Comparison of ENCODE assay signal across 8 mouse cellular contexts in genomic region chr2:73596786-73597185, GRCm38 (mm10). TPM values are rescaled to one million over a fixed set of nuclear protein-coding genes. Genes with fewer than 3 reads are reported as not detected.
DNase-seq lines count a peak whose midpoint lies in the region; ATAC-seq lines count a peak whose summit lies in the region.

No protein-coding gene starts in this region.

- 33% methylated on average over 9 of the region's 9 CpGs for WGBS in neural tube, embryonic 13.5 days

- no peaks in the 10 kb centered on the region for H3K27me3 ChIP-seq in neural tube, embryonic 13.5 days

- H3K27ac ChIP-seq in neural tube, embryonic 13.5 days (replicated peaks): no peak overlapping the region

- H3K4me1 ChIP-seq in neural tube, embryonic 13.5 days (replicated peaks): peaks cover 10% of the 10 kb centered on the region; the same call in 1 of the 2 replicates

- H3K4me3 ChIP-seq in neural tube, embryonic 13.5 days: no peak overlapping the region

- H3K9me3 ChIP-seq in neural tube, embryonic 13.5 days: no peaks in the 10 kb centered on the region

- H3K4me2 ChIP-seq in neural tube, embryonic 13.5 days: 0 out of 2 replicates have a peak overlapping the region, but pooled peaks have one; percentile 16

- ATAC-seq in frontal cortex, adult (ENCODE audit: low TSS enrichment): peak; percentile 75
- ATAC-seq in neural tube, embryonic 13.5 days (ENCODE audit: low read depth): no peak
- ATAC-seq in megakaryocyte, adult 5-6 weeks (ENCODE audit: poor library complexity, severe bottlenecking): no peak

- H3K9ac ChIP-seq in neural tube, embryonic 13.5 days: no peak overlapping the region

- DNase-seq in lung, adult 18-20 months: peak; percentile 36 to 43
- no peak for DNase-seq in lung, postnatal 25 days (ENCODE audit: low spot score)
- peak; percentile 79 to 83 for DNase-seq in layer of hippocampus, postnatal 36 days
- no peak for DNase-seq in urinary bladder, postnatal 25 days (ENCODE audit: low spot score)
- no peak for DNase-seq in spleen, postnatal 14 days (ENCODE audit: low spot score in 2 of 2)

- H3K36me3 ChIP-seq in neural tube, embryonic 13.5 days: no peaks in the 10 kb centered on the region

RNA-seq across cellular contexts. Expression of gene Chrna1, which starts 16.6 kb away (rescaled TPM):
- under 1 TPM; 0.33 to 0.40 TPM for total RNA-seq in layer of hippocampus, postnatal 36 days (2021)
- polyA plus RNA-seq in neural tube, embryonic 13.5 days (2015; fragmentation: Nextera tagmentation; extraction: Ambion mirVana): 0.52 and 1.7 TPM in 2 replicates
- total RNA-seq in megakaryocyte, adult 5-6 weeks (2015): 0.09 TPM in 1 of 2 replicates, not detected in the other
- total RNA-seq in megakaryocyte, adult 5-6 weeks (2017): not detected in 2 replicates

Comparison
In these comparisons a context has a peak if more than half of its experiments do, and no peak if none do; other contexts are left out.
1. DNase-seq: peak in lung, adult 18-20 months (2 of 2) and layer of hippocampus, postnatal 36 days (2 of 2); none in lung, postnatal 25 days (single experiment), urinary bladder, postnatal 25 days (single experiment) and spleen, postnatal 14 days (0 of 2).